Mouse (Mus musculus) MEL (cell line): ENCODE data around the gene Slc25a45. TPM values are rescaled to one million over a fixed set of nuclear protein-coding genes. Genes with fewer than 3 reads are reported as not detected.

Experiments
- DNase-seq: peaks from one replicate; pipeline ENCODE4 v3.0.0; 2011; ENCODE audit warnings: low read depth, low spot score
- H3K27ac ChIP-seq: 2 replicates; pipeline ENCODE4 v1.5.1; 2012; ENCODE audit warnings: low read depth, mild to moderate bottlenecking, control low read depth, low read length, moderate library complexity; ENCODE audit not compliant: control insufficient read depth
- H3K27me3 ChIP-seq, 2 experiments: fragments of 150-350 bp in 1 of 2; sonication (generic) in 1 of 2; 2 replicates each; pipeline ENCODE4 v1.6.1; 2012; ENCODE audit warnings: low read length in 2 of 2, mild to moderate bottlenecking in 2 of 2, improper control_type of control experiment in 1 of 2, moderate library complexity in 1 of 2; ENCODE audit not compliant: insufficient read depth in 2 of 2, control insufficient read depth in 1 of 2
- H3K36me3 ChIP-seq, 2 experiments: 2 replicates each; pipeline ENCODE4 v1.6.1; 2012 to 2014; ENCODE audit warnings: low read length in 2 of 2, improper control_type of control experiment in 1 of 2, inconsistent platforms in 1 of 2, mild to moderate bottlenecking in 1 of 2; ENCODE audit not compliant: insufficient read depth in 2 of 2, control insufficient read depth in 1 of 2
- H3K4me1 ChIP-seq, 2 experiments: fragments of 150-350 bp in 1 of 2; sonication (generic) in 1 of 2; 2 replicates each; pipeline ENCODE4 v1.6.1; 2012; ENCODE audit warnings: low read length in 2 of 2, improper control_type of control experiment in 1 of 2, mild to moderate bottlenecking in 1 of 2; ENCODE audit not compliant: insufficient read depth in 2 of 2, control insufficient read depth in 1 of 2
- H3K4me3 ChIP-seq, 2 experiments: fragments of 150-350 bp in 1 of 2; sonication (generic) in 1 of 2; 2 replicates each; pipeline ENCODE4 v1.5.1; 2012; ENCODE audit warnings: low read depth in 2 of 2, low read length in 2 of 2, mild to moderate bottlenecking in 2 of 2, moderate library complexity in 2 of 2, control low read depth in 1 of 2, improper control_type of control experiment in 1 of 2; ENCODE audit not compliant: control insufficient read depth in 1 of 2, insufficient read depth in 1 of 2
- H3K79me2 ChIP-seq: 2 replicates; pipeline ENCODE4 v1.6.1; 2012; ENCODE audit warnings: mild to moderate bottlenecking, low read length, moderate library complexity; ENCODE audit not compliant: control insufficient read depth, poor library complexity, insufficient read depth
- H3K9ac ChIP-seq: 2 replicates; pipeline ENCODE4 v1.6.1; 2012; ENCODE audit warnings: low read depth, mild to moderate bottlenecking, control low read depth, low read length, moderate library complexity; ENCODE audit not compliant: control insufficient read depth, poor library complexity, severe bottlenecking
- H3K9me3 ChIP-seq: fragments of 150-350 bp; sonication (generic); replicated peaks from 2 replicates; pipeline ENCODE4 v1.6.1; 2012; ENCODE audit warnings: mild to moderate bottlenecking, low read length, improper control_type of control experiment, moderate library complexity; ENCODE audit not compliant: insufficient read depth
- BHLHE40 ChIP-seq: IDR thresholded peaks from 2 replicates; pipeline ENCODE4 v1.6.1; 2012; ENCODE audit warnings: low read depth, mild to moderate bottlenecking, inconsistent platforms, low read length, improper control_type of control experiment, borderline replicate concordance
- CHD1 ChIP-seq: IDR thresholded peaks from 2 replicates; pipeline ENCODE4 v1.6.1; 2012; ENCODE audit warnings: low read depth, mild to moderate bottlenecking, inconsistent platforms, low read length, improper control_type of control experiment
- ELF1 ChIP-seq: IDR thresholded peaks from 2 replicates; pipeline ENCODE4 v1.6.1; 2014; ENCODE audit warnings: low read depth, mild to moderate bottlenecking, inconsistent platforms, low read length, improper control_type of control experiment, moderate library complexity
- ETS1 ChIP-seq: IDR thresholded peaks from 2 replicates; pipeline ENCODE4 v1.6.1; 2012; ENCODE audit warnings: low read depth, mild to moderate bottlenecking, inconsistent platforms, low read length, improper control_type of control experiment, moderate library complexity
- GABPA ChIP-seq: IDR thresholded peaks from 2 replicates; pipeline ENCODE4 v1.6.1; 2012; ENCODE audit warnings: low read depth, mild to moderate bottlenecking, inconsistent platforms, low read length, improper control_type of control experiment, moderate library complexity
- MAX ChIP-seq: IDR thresholded peaks from 2 replicates; pipeline ENCODE4 v1.6.1; 2011; ENCODE audit warnings: low read length, improper control_type of control experiment
- MAZ ChIP-seq: IDR thresholded peaks from 2 replicates; pipeline ENCODE4 v1.6.1; 2012; ENCODE audit warnings: low read depth, mild to moderate bottlenecking, inconsistent platforms, low read length, improper control_type of control experiment
- MYC ChIP-seq: IDR thresholded peaks from 2 replicates; pipeline ENCODE4 v1.6.1; 2011; ENCODE audit warnings: low read depth, mild to moderate bottlenecking, low read length, improper control_type of control experiment, moderate library complexity
- NRF1 ChIP-seq: IDR thresholded peaks from 2 replicates; pipeline ENCODE4 v1.6.1; 2014; ENCODE audit warnings: low read depth, mild to moderate bottlenecking, inconsistent platforms, low read length, improper control_type of control experiment, moderate library complexity; ENCODE audit not compliant: poor library complexity, insufficient read depth, severe bottlenecking
- POLR2A ChIP-seq, 2 experiments: IDR thresholded peaks; 2 replicates each; pipeline ENCODE4 v1.6.1; 2011 to 2012; ENCODE audit warnings: low read length in 2 of 2, mild to moderate bottlenecking in 2 of 2, control low read depth in 1 of 2, improper control_type of control experiment in 1 of 2, low read depth in 1 of 2, moderate library complexity in 1 of 2; ENCODE audit not compliant: control insufficient read depth in 1 of 2, insufficient read depth in 1 of 2, poor library complexity in 1 of 2
- POLR2AphosphoS2 ChIP-seq: IDR thresholded peaks from 2 replicates; pipeline ENCODE4 v1.6.1; 2011; ENCODE audit warnings: low read length, improper control_type of control experiment
- POLR2AphosphoS5 ChIP-seq: IDR thresholded peaks from 2 replicates; pipeline ENCODE4 v1.6.1; 2012; ENCODE audit warnings: low read depth, borderline replicate concordance, mild to moderate bottlenecking, inconsistent platforms, low read length, moderate library complexity, mixed read lengths
- RAD21 ChIP-seq: IDR thresholded peaks from 2 replicates; pipeline ENCODE4 v1.6.1; 2011; ENCODE audit warnings: mild to moderate bottlenecking, low read depth, low read length, improper control_type of control experiment
- RCOR1 ChIP-seq: IDR thresholded peaks from 2 replicates; pipeline ENCODE4 v1.6.1; 2012; ENCODE audit warnings: low read depth, mild to moderate bottlenecking, inconsistent platforms, low read length, improper control_type of control experiment
- SMC3 ChIP-seq: IDR thresholded peaks from 2 replicates; pipeline ENCODE4 v1.6.1; 2011; ENCODE audit warnings: low read depth, low read length, improper control_type of control experiment
- USF1 ChIP-seq: IDR thresholded peaks from 2 replicates; pipeline ENCODE4 v1.6.1; 2014; ENCODE audit warnings: low read depth, mild to moderate bottlenecking, inconsistent platforms, low read length, improper control_type of control experiment, moderate library complexity
- USF2 ChIP-seq, 2 experiments: IDR thresholded peaks; 2 replicates each; pipeline ENCODE4 v1.6.1; 2011 to 2012; ENCODE audit warnings: improper control_type of control experiment in 2 of 2, low read length in 2 of 2, borderline replicate concordance in 1 of 2, inconsistent platforms in 1 of 2, low read depth in 1 of 2, mild to moderate bottlenecking in 1 of 2; ENCODE audit not compliant: insufficient read depth in 1 of 2
- ZKSCAN1 ChIP-seq: IDR thresholded peaks from 2 replicates; pipeline ENCODE4 v1.6.1; 2012; ENCODE audit warnings: low read depth, mild to moderate bottlenecking, inconsistent platforms, low read length, improper control_type of control experiment, moderate library complexity
- ZNF384 ChIP-seq: IDR thresholded peaks from 2 replicates; pipeline ENCODE4 v1.6.1; 2012; ENCODE audit warnings: low read depth, mild to moderate bottlenecking, inconsistent platforms, low read length, improper control_type of control experiment
- polyA plus RNA-seq, 2 experiments: library from polyadenylated mRNA; stranded (reverse) in 1 of 2; unstranded in 1 of 2; fragments of >175 nt in 1 of 2; fragments of >200 nt in 1 of 2; gene quantifications; 2 replicates each; pipeline versions ENCODE4 v1.2.1 to v1.2.4; 2012; ENCODE audit warnings: low replicate concordance in 2 of 2, low read depth in 1 of 2; ENCODE audit not compliant: insufficient read length in 2 of 2, insufficient read depth in 1 of 2, missing spikeins in 1 of 2
- total RNA-seq: library from RNA; depleted of rRNA; stranded (reverse); fragments of 300-350 nt; gene quantifications from 2 replicates; pipeline ENCODE4 v1.2.3, GENCODE M21; 2012

Slc25a45 gene
- total and polyA plus RNA-seq, 3 experiments, result 23.5 to 30.7 TPM; not detected in 1

- H3K9ac ChIP-seq, result no peak overlapping the region
- H3K79me2 ChIP-seq, result peaks cover 16% of the 10 kb centered on the region
- no peak overlapping the region for H3K4me3 ChIP-seq
- no peak for TF ChIP-seq GABPA
- TF ChIP-seq POLR2AphosphoS5, result 0 out of 2 replicates have a peak, but pooled peaks have one; percentile 70
- DNase-seq, result no peak
- no peaks in the 10 kb centered on the region for H3K27me3 ChIP-seq
- peaks cover 2 to 22% of the 10 kb centered on the region in 2 experiments; a peak in 3 of 4 replicates for H3K36me3 ChIP-seq
- H3K9me3 ChIP-seq, result no peaks in the 10 kb centered on the region
- H3K4me1 ChIP-seq, result peaks cover 9 to 20% of the 10 kb centered on the region in 2 experiments
- H3K27ac ChIP-seq, result no peak overlapping the region
These were observed 39.3 kb upstream of the Slc25a45 start for GRCm38 (mm10) chr19:5838136-5838891.

DNA sequence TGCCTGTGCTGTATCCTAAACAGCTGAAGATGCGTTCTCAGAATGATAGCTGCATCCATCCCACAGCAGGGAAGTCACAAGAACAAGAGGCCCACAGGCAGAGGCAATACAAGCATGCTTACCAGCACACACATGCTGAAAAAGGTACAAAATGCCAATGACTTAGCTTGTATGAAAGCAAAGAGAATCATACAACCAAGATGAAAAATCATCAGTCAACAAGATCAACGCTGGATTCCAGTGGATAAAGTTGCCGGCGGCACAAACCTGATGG is 38.8 kb upstream of the Slc25a45 start:
- no peaks in the 10 kb centered on the region for H3K27me3 ChIP-seq
- H3K9me3 ChIP-seq, result no peaks in the 10 kb centered on the region
- no peak overlapping the region for H3K9ac ChIP-seq
- TF ChIP-seq ZNF384, result no peak
- no peak for TF ChIP-seq MAZ
- no peak for TF ChIP-seq CHD1
- TF ChIP-seq NRF1, result no peak
- no peak for TF ChIP-seq ELF1
- TF ChIP-seq SMC3, result no peak
- no peak for TF ChIP-seq MYC
- no peak for TF ChIP-seq RAD21
- TF ChIP-seq RCOR1, result no peak
- TF ChIP-seq BHLHE40, result no peak
- TF ChIP-seq POLR2A (IDR thresholded peaks at IDR 0.05; ENCODE audit: control insufficient read depth in 1 of 2, insufficient read depth in 1 of 2, low read depth in 1 of 2, low read length in 2 of 2, poor library complexity in 1 of 2), result no peak
- TF ChIP-seq ZKSCAN1, result no peak
- TF ChIP-seq POLR2AphosphoS2, result no peak
- no peak for TF ChIP-seq MAX
- TF ChIP-seq USF1, result no peak
- TF ChIP-seq ETS1, result no peak
- no peak for TF ChIP-seq USF2 (IDR thresholded peaks at IDR 0.05; ENCODE audit: borderline replicate concordance in 1 of 2, insufficient read depth in 1 of 2, low read depth in 1 of 2, low read length in 2 of 2)
- no peak overlapping the region for H3K27ac ChIP-seq
- H3K79me2 ChIP-seq, result peaks cover 21% of the 10 kb centered on the region
- H3K36me3 ChIP-seq, result peaks cover 0 to 23% of the 10 kb centered on the region in 2 experiments; a peak in 3 of 4 replicates
- H3K4me1 ChIP-seq, result peaks cover 9 to 25% of the 10 kb centered on the region in 2 experiments
- H3K4me3 ChIP-seq, result no peak overlapping the region
- no peak for DNase-seq
